Mouse (Mus musculus) gastrocnemius, postnatal 14 days (tissue): ENCODE data around the gene Syk. TPM values are rescaled to one million over a fixed set of nuclear protein-coding genes. Genes with fewer than 3 reads are reported as not detected.

Experiments
- DNase-seq: peaks from one replicate; pipeline ENCODE4 v3.0.0; 2021; ENCODE audit warnings: mixed read lengths
- intact Hi-C: fragments of 180-260 bp; cut with DNase I; formaldehyde crosslinking; loops from one replicate; pipeline ENCODE4 v1.15.1; 2025; ENCODE audit warnings: low total_unique reads
- total RNA-seq, 2 experiments: library from RNA; stranded (reverse); gene quantifications; 2 replicates each; pipeline ENCODE4 v1.2.3; 2021

The Syk gene
- total RNA-seq, 2 experiments from 2014 or later: 2.5 to 3.3 TPM

DNA sequence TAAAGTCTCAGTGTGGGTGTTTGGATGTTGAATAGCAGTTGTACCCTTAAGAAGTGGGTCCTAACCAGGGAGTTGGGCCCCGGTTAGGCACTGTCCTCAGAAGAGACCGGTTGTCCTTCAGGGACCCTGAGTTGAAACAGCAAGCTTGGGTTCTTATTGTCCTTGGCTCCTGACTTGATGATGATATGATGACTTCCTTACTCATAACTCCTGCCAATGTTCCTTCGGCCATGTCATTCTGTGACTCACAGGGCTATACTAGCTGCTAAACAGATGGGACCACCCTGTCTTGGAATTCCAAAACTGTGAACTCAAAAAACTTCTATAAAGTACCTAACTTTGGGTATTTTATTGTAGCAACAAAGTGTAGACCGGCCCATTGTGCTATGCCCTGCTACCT, 4.8 kb downstream of the Syk start:
- intact Hi-C loops: no loop called here
- no peak for DNase-seq

DNA sequence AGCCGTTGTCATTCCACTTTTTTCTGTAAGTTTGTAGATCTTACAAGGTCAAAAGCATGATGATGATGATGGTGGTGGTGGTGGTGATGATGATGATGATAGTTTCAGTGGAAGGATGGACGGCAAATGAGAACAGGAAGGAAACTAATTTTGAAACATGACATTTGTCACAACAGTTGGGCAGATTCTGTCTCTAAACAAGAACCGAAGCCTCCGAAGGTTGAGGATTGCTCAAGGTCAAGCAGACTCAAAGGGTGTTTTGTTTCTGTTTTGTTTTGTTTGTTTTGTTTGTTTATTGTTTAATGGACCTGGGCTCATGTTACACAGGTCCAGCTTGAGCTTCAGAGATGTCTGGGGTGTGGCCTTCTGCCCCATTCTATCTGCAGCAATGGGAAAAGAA, 6.1 kb downstream of the Syk start:
- intact Hi-C loops: no loop called here
- DNase-seq: no peak

DNA sequence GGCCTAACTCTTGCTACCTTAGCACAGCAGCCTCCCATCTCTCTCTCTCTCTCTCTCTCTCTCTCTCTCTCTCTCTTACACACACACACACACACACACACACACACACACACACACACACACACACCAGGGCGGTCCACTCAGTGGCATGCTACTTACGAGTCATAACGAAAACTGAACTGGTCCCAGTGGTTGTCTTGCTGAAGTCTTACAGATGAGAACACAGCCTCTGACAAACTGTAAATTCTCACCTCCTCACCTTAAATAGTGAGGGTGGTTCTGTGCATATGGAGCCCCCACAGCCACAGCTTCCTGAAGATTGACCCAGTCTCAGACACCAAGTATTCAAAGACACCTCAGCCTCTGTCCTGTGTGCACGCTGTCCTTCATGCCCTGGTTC, 8.9 kb downstream of the Syk start:
- intact Hi-C loops: no loop called here
- no peak for DNase-seq

DNA sequence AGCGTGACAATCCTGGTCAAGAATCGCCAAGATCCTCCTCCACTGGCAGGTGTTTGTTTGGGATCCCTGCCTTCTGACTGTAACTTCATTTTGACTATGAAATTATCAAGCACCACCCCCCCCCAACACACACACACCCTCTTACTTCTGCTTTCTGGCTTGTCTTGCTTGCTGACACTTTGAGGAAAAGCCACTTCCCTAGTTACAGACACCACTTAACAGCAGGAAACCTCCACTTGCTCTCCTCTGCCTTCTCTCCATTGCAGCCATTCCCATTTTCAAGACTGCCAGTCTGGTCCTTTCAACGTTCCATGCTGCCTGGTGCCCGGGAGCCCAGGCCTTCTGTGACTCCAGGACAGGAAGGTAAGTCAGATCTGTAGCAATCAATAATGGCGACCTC, 13.7 kb downstream of the Syk start:
- intact Hi-C loops: no loop called here
- no peak for DNase-seq

DNA sequence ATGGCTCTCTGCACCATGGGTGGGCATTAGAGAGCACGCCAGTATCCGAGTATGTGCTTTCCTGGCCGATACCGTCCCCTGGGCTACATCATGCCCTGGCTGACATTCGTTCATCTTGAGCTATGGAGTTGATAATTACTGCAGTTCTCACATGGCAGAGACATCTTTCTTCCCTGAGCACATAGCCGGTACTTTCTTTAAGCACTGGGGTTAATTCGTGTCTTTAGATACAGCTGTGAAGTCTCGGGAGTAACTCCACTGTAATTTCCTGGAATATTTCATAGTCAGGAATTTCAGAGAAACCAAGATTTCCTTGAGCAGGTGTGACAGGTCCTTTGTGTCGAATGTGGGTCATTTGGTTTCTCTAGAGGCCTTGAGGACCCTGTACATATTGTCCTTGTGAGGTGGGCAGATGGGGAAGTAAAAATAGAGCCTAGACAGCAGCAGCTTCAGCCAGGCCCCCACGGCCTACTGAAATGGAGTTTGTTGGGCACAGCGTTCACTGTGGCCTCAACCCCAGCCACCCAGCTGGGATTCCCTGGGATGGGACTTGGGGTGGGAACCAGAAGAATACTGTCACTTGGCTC, 14.2 kb downstream of the Syk start:
- intact Hi-C loops: no loop called here
- no peak for DNase-seq

DNA sequence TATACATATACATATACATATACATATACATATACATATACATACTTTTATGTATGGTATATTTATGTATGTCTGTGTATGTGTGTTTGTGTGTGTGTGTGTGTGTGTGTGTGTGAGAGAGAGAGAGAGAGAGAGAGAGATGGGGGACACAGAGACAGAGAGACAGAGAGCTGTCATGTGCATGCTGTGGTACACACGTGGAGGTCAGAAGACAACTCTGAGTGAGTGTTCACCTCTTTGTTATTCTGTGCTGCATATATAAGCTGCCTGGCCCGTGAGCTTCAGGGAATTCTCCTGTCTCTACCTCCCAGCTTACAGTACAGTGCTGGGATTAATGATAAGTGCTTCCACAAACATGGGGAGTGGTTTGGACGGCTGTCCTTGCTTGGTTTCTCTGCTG, 15.3 kb downstream of the Syk start:
- DNase-seq: no peak
- intact Hi-C loops: no loop called here

DNA sequence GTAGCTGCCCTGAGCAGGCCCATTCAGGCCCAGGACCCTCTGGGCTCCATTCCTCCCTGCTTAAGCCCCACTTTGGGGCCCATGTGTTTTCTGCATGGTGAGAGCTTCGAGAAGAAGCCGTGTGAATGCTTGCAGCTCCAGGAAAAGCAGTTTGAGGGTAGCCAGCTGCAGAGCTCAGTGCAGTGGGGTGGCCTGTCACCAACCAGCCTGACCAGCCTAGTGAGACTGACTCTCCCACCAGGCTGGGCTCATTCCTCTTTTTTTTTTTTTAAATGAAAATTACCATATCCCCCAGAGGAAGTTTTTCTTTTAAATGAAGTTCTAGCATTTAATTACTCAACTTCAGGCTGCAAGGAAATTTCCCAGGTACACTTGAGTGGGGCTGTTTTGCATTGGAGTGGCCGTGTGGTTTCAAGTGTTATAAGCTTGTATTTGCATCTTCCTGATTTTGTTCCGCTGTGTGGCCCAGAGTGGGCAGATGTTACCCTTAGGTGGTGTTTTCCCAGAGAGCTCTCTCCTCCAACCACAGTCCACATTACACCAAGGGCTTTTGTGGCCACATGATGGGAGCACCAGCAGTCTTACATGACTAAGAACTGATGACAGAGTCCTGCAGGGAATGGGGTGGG, 17.2 kb downstream of the Syk start:
- intact Hi-C loops: no loop called here
- DNase-seq: no peak

DNA sequence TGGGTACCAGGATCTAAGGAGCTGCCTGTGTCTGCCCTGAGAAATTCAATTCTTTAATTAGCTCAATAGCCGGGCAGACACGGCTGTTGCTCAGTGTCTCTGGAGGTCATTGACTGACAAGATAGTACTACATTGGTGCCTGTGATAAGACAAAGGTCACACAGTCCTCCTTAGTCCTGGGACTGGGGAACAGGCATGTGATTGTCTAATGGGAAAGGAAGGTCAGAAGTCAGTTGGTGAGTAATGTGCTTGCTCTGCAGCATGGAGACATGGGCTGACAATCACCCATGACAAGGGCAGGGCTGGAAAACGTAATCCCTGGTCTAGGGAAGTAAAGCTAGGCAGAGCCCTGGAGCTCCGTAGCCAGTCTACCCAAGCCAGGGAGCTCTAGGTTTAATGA, 19.8 kb downstream of the Syk start:
- DNase-seq: no peak

DNA sequence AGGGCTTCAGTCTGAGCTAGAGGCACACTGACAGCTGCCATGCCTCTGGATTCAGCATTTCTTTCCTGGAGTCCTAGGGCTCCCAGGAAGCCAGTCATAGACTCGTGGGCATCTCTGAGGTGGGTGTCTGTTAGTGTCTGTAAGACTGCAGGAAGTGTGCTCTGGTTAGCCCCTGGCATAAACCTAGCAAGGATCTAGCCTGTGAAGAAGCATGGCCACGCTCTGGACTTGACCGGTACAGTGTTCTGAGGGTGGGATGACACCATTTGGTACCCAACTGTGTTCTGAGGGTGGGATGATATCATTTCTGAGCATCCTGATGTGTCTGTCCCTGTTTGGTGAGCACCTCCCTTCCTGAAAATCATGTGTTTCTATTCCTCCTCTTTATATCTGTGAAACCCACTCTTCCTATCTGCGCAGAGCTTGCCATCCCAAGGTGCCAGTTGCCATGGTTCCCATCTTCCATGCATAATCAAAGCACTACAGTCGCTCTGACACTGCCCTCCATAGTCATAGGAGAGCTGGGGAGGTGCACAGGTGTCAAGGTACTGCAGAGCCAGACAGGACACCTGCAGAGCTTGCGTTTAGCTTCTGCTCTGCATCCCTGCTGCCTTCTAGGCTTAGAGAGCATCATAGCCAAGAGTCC, 20.9 kb downstream of the Syk start:
- DNase-seq: no peak

More for the DNA sequence above, 19.8 kb downstream of the Syk start:
- intact Hi-C loops: no loop called here

DNA sequence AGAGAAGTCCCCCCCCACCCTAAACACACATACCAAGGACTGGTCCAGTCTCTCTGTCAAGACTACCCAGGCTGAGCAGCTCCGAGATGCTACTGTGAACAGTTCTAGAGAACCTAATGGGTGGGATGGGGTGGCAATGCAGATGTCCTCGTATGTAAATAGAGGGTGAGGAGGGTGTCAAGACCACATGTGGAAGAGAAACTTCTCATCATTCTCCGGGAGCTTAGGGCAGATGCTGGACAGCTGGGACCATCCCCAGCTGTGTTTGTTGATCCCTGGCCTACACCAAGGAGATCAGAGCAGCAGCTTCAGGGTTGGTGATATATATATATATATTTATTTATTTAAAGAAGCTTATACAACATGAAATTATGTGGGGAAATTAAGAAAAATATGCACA, 22.0 kb downstream of the Syk start:
- DNase-seq: no peak

More for the DNA sequence above, 20.9 kb downstream of the Syk start:
- intact Hi-C loops: no loop called here

DNA sequence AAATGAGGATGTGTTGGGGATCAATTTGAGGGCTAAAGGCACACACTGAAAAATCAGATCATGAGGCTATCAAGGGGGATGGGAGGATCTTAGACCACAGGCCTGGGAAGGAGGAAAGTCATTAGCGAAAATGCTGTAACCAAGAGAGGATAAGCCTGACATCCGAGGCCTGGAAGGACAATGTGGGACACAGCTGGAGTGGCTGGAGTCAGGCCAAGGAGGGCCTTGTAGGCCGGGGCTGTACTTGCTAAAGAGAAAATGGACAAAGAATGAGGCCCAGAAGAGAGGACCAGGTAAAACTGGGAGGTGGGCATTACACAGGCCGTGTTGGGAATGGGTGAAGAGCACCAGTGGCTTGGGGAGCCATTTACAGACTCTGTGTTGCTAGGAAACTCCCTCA, 22.9 kb downstream of the Syk start:
- intact Hi-C loops: no loop called here

More for the DNA sequence above, 22.0 kb downstream of the Syk start:
- intact Hi-C loops: no loop called here

DNA sequence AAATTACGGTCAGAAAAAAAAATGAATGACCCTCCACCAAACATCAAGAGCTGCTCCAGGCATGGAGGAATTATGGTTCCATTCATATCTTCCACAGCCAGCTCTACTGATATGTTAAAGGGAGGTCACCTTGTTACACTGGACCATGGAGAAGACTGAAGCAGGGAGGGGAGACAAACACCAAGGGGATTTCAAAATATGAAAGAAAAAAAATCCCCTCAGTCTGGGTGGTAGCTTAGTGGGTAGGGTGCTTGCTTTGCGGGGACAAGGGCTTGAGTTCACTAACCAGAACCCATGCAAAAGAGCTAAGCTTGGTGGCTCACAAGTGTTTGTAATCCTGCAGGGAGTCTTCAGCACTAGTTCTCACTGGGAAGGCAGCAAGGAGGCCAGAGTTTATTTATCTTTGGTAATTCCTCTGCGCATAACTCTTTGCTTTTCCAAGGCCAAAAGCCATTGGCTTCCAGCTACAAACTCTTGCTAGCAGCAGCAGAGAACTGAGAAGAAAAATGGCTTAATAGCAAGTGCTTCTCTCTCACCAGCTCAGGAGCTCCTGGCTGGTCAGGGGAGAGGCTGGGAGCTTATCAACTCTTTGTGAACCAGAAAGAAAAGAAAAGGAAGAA, 23.8 kb downstream of the Syk start:
- intact Hi-C loops: no loop called here
- DNase-seq: no peak

More for the DNA sequence above, 22.9 kb downstream of the Syk start:
- DNase-seq: peak; percentile 31

DNA sequence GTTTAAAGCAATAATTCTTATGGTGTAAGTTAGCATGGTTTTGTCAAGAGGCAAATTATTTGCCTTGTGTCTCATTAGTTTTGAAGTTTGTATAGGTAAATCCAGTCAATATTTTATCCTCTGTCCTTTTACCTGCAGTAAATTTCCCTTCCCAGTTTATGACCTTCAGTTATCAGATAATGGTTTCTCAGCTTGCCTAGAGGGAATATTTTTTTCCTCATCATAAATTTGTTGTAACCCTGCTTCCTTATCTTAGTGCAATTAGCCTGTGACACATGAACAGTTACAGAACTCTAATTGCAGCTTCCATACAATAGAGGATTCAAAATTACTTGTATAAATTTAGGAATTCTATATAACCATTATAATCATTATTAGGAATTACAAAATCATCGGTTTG, 25.0 kb downstream of the Syk start:
- DNase-seq: no peak
- intact Hi-C loops: no loop called here

DNA sequence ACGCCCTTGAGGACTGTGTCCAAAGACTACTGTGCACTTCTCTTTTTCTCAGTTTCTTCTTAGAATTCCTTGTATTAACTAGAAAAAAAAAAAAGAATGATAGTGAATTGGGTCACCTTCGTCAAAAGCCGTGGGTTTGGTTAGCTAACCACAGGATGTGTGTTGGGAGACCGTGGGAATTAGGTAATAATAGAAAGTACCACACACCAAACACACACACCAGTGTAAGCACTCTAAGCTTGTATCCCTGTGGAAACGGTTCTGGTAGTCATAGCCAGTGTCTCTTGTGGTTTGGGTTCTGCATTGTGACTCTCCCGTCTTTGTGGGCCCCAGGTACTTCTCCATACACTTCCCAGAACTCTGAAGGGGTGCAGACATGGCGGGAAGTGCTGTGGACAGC, 27.5 kb downstream of the Syk start:
- no peak for DNase-seq
- intact Hi-C loops: no loop called here

DNA sequence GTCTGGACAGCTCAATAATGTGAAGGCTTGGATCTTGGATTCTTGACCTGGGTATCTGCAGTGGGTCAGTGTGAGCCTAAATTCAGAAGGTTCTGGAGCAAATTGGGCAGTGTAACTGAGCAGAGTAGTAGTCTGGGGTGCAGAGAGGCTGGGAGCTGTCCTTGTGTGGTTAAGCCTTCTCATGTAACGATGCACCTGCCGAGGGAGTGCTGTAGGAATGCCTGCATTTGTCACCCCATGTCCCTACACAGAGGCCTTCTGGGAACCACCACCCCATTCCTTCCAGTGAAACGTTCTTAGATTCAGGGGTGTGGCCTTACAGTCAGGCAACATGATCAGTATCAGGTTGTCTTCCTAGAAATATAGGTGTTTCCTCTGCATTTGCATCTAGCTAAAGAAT, 30.3 kb downstream of the Syk start:
- intact Hi-C loops: no loop called here
- no peak for DNase-seq

DNA sequence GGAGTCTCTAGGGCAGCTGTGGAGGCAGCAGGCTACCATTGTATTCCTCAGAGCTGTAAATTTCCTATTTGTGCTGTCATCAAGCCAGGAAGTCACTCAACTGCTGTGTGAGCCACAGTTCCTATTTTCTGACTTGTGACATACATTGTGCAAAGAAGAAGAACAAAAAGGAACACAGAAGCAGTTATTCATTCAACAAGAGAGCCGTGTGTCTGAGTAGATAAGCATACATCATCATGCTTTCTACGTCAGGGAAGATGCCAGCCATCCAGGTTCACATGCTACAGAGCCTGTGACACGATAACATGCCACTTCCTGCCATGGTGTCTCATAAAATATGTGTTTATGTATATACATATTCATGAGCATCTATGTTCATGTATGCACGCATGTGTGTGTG, 32.1 kb downstream of the Syk start:
- no peak for DNase-seq
- intact Hi-C loops: no loop called here

DNA sequence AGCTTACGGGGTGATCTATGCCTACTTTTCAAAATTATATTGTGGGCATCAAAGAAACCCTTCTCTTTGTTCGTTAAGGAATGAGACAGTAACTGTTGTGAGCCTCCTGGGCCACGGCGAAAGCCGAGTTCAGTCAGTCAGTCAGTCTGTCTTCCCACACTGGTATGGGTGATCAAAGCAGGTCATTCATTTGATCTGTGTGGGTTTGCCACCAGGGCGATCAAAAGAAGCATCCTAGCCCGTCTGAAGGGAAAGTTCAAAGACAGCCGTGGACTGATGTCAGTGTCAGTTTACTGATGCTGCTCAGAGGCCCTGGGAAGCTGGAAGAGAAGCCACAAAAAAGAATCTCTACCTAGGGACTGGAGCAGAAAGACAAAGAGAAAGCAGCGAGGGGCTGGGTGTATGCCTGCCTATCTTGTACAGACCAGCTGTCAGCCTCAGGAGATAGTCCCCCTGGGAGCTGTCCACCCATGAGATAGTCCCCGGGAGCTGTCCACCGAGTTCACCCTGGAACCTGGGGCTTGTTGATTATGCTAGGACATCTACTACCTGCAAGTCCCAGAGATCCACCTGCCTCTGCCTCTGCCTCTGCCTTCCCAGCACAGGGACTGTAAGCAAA, 34.2 kb downstream of the Syk start:
- intact Hi-C loops: no loop called here
- no peak for DNase-seq

DNA sequence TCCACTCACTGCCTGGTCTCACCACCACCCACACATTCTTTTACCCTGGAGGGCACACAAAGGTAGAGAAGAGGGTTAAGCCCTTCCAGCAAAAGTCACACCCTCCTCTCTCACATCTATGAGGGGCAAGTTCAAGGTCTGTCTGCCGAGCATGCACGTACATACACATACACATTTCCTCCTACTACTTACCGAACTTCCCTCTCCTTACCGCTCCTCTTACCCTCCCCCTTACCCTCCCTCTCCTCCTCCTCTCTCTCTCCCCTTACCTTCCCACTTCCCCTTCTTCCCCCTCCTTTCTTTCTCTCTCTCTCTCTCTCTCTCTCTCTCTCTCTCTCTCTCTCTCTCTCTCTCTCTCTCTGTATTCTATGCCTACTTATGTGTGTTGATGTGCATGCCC, 35.6 kb downstream of the Syk start:
- DNase-seq: no peak
- intact Hi-C loops: no loop called here

DNA sequence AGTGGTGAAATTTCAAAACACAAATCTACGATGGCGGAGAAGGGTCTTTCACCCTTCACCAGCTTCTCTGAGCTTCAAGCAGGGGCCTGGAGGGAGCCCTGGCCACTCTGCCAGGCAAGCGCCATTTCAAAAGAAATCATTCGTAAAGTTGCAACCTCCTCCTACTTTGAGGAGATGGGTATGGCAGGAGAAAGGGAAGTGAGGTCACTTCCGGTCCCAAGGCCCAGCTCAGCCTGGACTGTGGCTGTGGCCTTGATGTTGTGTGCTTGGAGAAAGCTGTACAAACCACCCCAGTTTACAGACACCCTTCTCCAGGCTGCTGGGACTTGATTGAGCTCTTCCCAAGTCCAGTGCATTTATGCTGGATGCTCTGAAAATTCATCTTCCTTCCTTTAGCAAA, 36.5 kb downstream of the Syk start:
- intact Hi-C loops: no loop called here
- DNase-seq: no peak

DNA sequence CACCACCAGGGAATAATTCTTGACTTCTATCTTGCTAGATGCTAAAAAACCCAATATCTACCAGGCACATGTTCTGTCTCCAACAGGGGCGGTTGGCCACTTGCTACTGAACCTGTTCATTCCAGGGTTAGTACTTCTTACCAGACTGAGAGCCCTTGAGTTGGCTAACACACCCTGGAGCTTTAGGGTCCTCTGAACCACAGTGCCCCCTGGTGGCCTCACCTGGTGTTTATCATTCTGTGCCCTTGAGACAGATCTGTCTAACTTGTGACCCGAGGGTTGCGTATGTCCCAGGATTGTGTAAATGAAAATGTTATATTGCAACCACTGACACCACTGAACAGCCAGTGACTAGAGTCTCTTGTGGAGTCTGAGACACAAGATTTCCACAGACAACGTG, 41.1 kb downstream of the Syk start:
- DNase-seq: peak; percentile 59
- intact Hi-C loops: loop anchor here (10.0 kb wide), 1 partner anchor 789 kb away; no protein-coding TSS in a partner anchor
